Mouse (Mus musculus): ENCODE measurements at regions not wholly inside any gene's neighbourhood (a gene's known extent, or its start where the extent isn't known, plus 50 kb on each side); places are given as distances from the start of the nearest gene placed in this dataset.

DNA sequence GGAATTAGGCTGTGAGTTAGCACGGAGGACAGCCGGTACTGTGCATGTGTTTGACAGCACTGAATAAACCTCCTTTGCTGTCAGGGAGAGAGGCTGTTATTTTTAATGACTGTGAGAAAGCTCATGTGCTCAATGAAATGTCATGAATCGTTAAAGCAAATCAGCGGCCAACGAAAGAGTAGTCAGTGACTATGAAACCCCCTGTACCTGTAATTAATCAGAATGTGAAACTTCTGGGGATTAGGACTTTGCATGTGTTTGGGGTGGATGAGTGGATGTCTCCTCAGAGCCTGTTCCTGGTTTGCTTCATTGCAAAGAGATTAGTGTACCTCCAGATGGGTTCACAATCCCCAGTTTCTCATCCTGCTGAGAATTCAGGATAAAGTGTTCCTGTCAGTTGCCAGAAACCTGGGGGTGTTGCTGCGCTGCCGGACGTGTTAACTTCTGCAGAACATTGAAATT, 572.2 kb upstream of the Frg1 start:
- no peak overlapping the region for H3K9ac ChIP-seq (replicated peaks)
- ATAC-seq (ENCODE audit: insufficient read depth) (no peak), DNase-seq (ENCODE audit: low read depth in 3 of 3, low spot score in 3 of 3) (no peak)
- H3K27ac ChIP-seq: no peak overlapping the region
- no peaks in the 10 kb centered on the region for H3K4me1 ChIP-seq (replicated peaks; ENCODE audit: control insufficient read depth in 2 of 2, insufficient read depth in 2 of 2, low read length in 1 of 2)
- no peaks in the 10 kb centered on the region for H3K9me3 ChIP-seq (ENCODE audit: control insufficient read depth, low read length)
- H3K27me3 ChIP-seq (ENCODE audit: control insufficient read depth, insufficient read depth, low read length): no peaks in the 10 kb centered on the region
- no peak overlapping the region for H3K4me3 ChIP-seq (ENCODE audit: insufficient read depth in 1 of 2, low read depth in 2 of 2, low read length in 2 of 2)
- whole genome bisulfite sequencing (ENCODE audit: insufficient replicate concordance): 71% methylated on average over 8 of the region's 8 CpGs
- no peak overlapping the region for H3K4me2 ChIP-seq (ENCODE audit: low read depth)
- no peaks in the 10 kb centered on the region for H3K36me3 ChIP-seq (replicated peaks; ENCODE audit: control insufficient read depth, insufficient read depth, low read depth)
- no peak for TF ChIP-seq CTCF (IDR thresholded peaks at IDR 0.05; ENCODE audit: low read depth)
- TF ChIP-seq EP300 (IDR thresholded peaks at IDR 0.05; ENCODE audit: low read depth): no peak

DNA sequence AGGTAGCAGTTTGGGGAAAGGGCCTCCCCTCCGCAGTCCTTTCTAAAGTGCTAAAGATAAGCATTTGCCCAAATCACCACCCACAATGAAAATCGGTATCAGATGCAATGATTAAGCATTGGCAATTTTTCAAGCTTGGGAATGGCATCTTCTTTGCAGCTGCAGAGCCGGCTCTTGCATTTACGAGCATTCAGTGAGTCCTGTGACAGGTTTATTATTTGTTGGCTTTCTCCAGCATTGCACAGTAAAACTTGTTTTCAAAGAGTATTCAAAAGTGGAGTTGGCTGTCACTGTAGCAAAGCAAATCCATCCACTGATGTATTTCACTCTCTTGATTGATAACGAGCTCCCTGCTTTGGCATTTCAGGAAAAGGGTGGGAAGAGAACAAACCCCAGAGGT, 571.3 kb upstream of the Frg1 start:
- Histone ChIP-seq H3K4me1 (replicated peaks; ENCODE audit: control insufficient read depth in 2 of 2, insufficient read depth in 2 of 2, low read length in 1 of 2) (no peaks in the 10 kb centered on the region), H3K4me2 (ENCODE audit: low read depth) (no peak overlapping the region), H3K27ac (no peak overlapping the region), H3K27me3 (ENCODE audit: control insufficient read depth, insufficient read depth, low read length) (no peaks in the 10 kb centered on the region), H3K4me3 (ENCODE audit: insufficient read depth in 1 of 2, low read depth in 2 of 2, low read length in 2 of 2) (no peak overlapping the region), H3K9me3 (ENCODE audit: control insufficient read depth, low read length) (no peaks in the 10 kb centered on the region), H3K9ac (replicated peaks) (no peak overlapping the region), H3K36me3 (replicated peaks; ENCODE audit: control insufficient read depth, insufficient read depth, low read depth) (no peaks in the 10 kb centered on the region)
- 56% methylated on average over 5 of the region's 5 CpGs for WGBS (ENCODE audit: insufficient replicate concordance)
- TF ChIP-seq EP300 (IDR thresholded peaks at IDR 0.05; ENCODE audit: low read depth): no peak
- TF ChIP-seq CTCF (IDR thresholded peaks at IDR 0.05; ENCODE audit: low read depth): no peak
- ATAC-seq (ENCODE audit: insufficient read depth): no peak
- no peak for DNase-seq (ENCODE audit: low read depth in 3 of 3, low spot score in 3 of 3)

GRCm38 (mm10) chr8:41987417-41987816, 570.5 kb upstream of the Frg1 start:
- ATAC-seq (ENCODE audit: insufficient read depth) (no peak), DNase-seq (ENCODE audit: low read depth in 3 of 3, low spot score in 3 of 3) (no peak)
- Histone ChIP-seq H3K9me3 (ENCODE audit: control insufficient read depth, low read length) (no peaks in the 10 kb centered on the region), H3K27ac (no peak overlapping the region), H3K4me2 (ENCODE audit: low read depth) (no peak overlapping the region), H3K27me3 (ENCODE audit: control insufficient read depth, insufficient read depth, low read length) (no peaks in the 10 kb centered on the region), H3K36me3 (replicated peaks; ENCODE audit: control insufficient read depth, insufficient read depth, low read depth) (no peaks in the 10 kb centered on the region), H3K9ac (replicated peaks) (no peak overlapping the region), H3K4me1 (replicated peaks; ENCODE audit: control insufficient read depth in 2 of 2, insufficient read depth in 2 of 2, low read length in 1 of 2) (no peaks in the 10 kb centered on the region), H3K4me3 (ENCODE audit: insufficient read depth in 1 of 2, low read depth in 2 of 2, low read length in 2 of 2) (no peak overlapping the region)
- TF ChIP-seq EP300 (IDR thresholded peaks at IDR 0.05; ENCODE audit: low read depth) (no peak), CTCF (IDR thresholded peaks at IDR 0.05; ENCODE audit: low read depth) (no peak)

DNA sequence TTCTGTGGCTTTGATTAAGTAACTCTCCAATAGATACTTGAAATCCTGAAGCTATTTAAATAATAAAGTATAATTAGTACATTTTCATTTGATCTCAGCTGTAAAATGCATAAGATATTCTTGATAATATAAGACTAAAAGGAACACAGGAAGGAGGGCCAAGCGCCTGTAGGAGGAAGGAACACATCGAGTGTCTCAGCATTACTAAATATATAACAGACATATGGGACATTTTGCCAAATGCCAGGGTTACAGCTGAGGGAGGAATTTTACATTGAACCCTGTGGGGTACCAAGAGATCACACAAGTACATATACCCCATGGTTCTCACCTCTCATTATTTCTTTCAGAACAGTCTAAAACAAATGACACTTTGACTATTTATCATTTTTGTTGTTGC, 555.5 kb upstream of the Frg1 start:
- Histone ChIP-seq H3K27me3 (ENCODE audit: control insufficient read depth, insufficient read depth, low read length) (no peaks in the 10 kb centered on the region), H3K27ac (no peak overlapping the region), H3K36me3 (replicated peaks; ENCODE audit: control insufficient read depth, insufficient read depth, low read depth) (no peaks in the 10 kb centered on the region), H3K4me2 (ENCODE audit: low read depth) (no peak overlapping the region), H3K4me1 (replicated peaks; ENCODE audit: control insufficient read depth in 2 of 2, insufficient read depth in 2 of 2, low read length in 1 of 2) (no peaks in the 10 kb centered on the region), H3K9ac (replicated peaks) (no peak overlapping the region), H3K4me3 (ENCODE audit: insufficient read depth in 1 of 2, low read depth in 2 of 2, low read length in 2 of 2) (no peak overlapping the region), H3K9me3 (ENCODE audit: control insufficient read depth, low read length) (no peaks in the 10 kb centered on the region)
- no peak for ATAC-seq (ENCODE audit: insufficient read depth)
- DNase-seq (ENCODE audit: low read depth in 3 of 3, low spot score in 3 of 3): no peak
- 59% methylated on average over 2 of the region's 2 CpGs for WGBS (ENCODE audit: insufficient replicate concordance)
- TF ChIP-seq EP300 (IDR thresholded peaks at IDR 0.05; ENCODE audit: low read depth): no peak
- TF ChIP-seq CTCF (IDR thresholded peaks at IDR 0.05; ENCODE audit: low read depth): no peak

DNA sequence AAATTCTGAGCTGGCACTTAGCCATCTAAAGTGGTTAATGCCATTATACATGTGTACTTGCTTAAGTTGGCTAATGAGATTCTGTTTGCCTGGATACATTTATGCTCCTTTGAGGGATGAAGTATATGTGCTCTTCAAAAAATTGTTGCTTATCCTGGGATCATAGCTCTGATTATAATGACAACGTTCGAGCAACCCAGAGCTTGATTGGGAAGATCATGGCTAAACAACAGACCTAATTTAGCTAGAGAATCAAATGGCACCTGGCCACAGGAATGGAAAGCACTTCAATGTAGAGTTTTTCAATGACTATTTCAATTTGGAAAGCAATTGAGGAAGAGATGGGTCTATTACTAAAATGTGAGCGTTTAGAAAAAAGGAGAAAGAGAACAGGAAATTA, 553.7 kb upstream of the Frg1 start:
- no peaks in the 10 kb centered on the region for H3K9me3 ChIP-seq (ENCODE audit: control insufficient read depth, low read length)
- 67% methylated on average over 3 of the region's 3 CpGs for WGBS (ENCODE audit: insufficient replicate concordance)
- H3K27me3 ChIP-seq (ENCODE audit: control insufficient read depth, insufficient read depth, low read length): no peaks in the 10 kb centered on the region
- TF ChIP-seq CTCF (IDR thresholded peaks at IDR 0.05; ENCODE audit: low read depth): no peak
- no peak for TF ChIP-seq EP300 (IDR thresholded peaks at IDR 0.05; ENCODE audit: low read depth)
- H3K4me2 ChIP-seq (ENCODE audit: low read depth): no peak overlapping the region
- H3K36me3 ChIP-seq (replicated peaks; ENCODE audit: control insufficient read depth, insufficient read depth, low read depth): no peaks in the 10 kb centered on the region
- no peak for DNase-seq (ENCODE audit: low read depth in 3 of 3, low spot score in 3 of 3)
- H3K9ac ChIP-seq (replicated peaks): no peak overlapping the region
- no peak overlapping the region for H3K4me3 ChIP-seq (ENCODE audit: insufficient read depth in 1 of 2, low read depth in 2 of 2, low read length in 2 of 2)
- no peaks in the 10 kb centered on the region for H3K4me1 ChIP-seq (replicated peaks; ENCODE audit: control insufficient read depth in 2 of 2, insufficient read depth in 2 of 2, low read length in 1 of 2)
- no peak for ATAC-seq (ENCODE audit: insufficient read depth)
- H3K27ac ChIP-seq: no peak overlapping the region

Measured in liver, embryonic 14.5 days (tissue).